Mouse (Mus musculus) MEL (cell line): Measurements from ENCODE around the gene BC048679. TPM values are rescaled to one million over a fixed set of nuclear protein-coding genes. Genes with fewer than 3 reads are reported as not detected.
A peak's percentile ranks its signal among the peaks of the same experiment; 100 is the strongest.

Source experiments
- DNase-seq: peaks from one replicate; pipeline ENCODE4 v3.0.0; 2011; ENCODE audit warnings: low read depth, low spot score
- H3K27ac ChIP-seq: 2 replicates; pipeline ENCODE4 v1.5.1; 2012; ENCODE audit warnings: low read depth, mild to moderate bottlenecking, control low read depth, low read length, moderate library complexity; ENCODE audit not compliant: control insufficient read depth
- H3K27me3 ChIP-seq, 2 experiments: fragments of 150-350 bp in 1 of 2; sonication (generic) in 1 of 2; 2 replicates each; pipeline ENCODE4 v1.6.1; 2012; ENCODE audit warnings: low read length in 2 of 2, mild to moderate bottlenecking in 2 of 2, improper control_type of control experiment in 1 of 2, moderate library complexity in 1 of 2; ENCODE audit not compliant: insufficient read depth in 2 of 2, control insufficient read depth in 1 of 2
- H3K36me3 ChIP-seq, 2 experiments: 2 replicates each; pipeline ENCODE4 v1.6.1; 2012 to 2014; ENCODE audit warnings: low read length in 2 of 2, improper control_type of control experiment in 1 of 2, inconsistent platforms in 1 of 2, mild to moderate bottlenecking in 1 of 2; ENCODE audit not compliant: insufficient read depth in 2 of 2, control insufficient read depth in 1 of 2
- H3K4me1 ChIP-seq, 2 experiments: fragments of 150-350 bp in 1 of 2; sonication (generic) in 1 of 2; 2 replicates each; pipeline ENCODE4 v1.6.1; 2012; ENCODE audit warnings: low read length in 2 of 2, improper control_type of control experiment in 1 of 2, mild to moderate bottlenecking in 1 of 2; ENCODE audit not compliant: insufficient read depth in 2 of 2, control insufficient read depth in 1 of 2
- H3K4me3 ChIP-seq, 2 experiments: fragments of 150-350 bp in 1 of 2; sonication (generic) in 1 of 2; 2 replicates each; pipeline ENCODE4 v1.5.1; 2012; ENCODE audit warnings: low read depth in 2 of 2, low read length in 2 of 2, mild to moderate bottlenecking in 2 of 2, moderate library complexity in 2 of 2, control low read depth in 1 of 2, improper control_type of control experiment in 1 of 2; ENCODE audit not compliant: control insufficient read depth in 1 of 2, insufficient read depth in 1 of 2
- H3K79me2 ChIP-seq: 2 replicates; pipeline ENCODE4 v1.6.1; 2012; ENCODE audit warnings: mild to moderate bottlenecking, low read length, moderate library complexity; ENCODE audit not compliant: control insufficient read depth, poor library complexity, insufficient read depth
- H3K9ac ChIP-seq: 2 replicates; pipeline ENCODE4 v1.6.1; 2012; ENCODE audit warnings: low read depth, mild to moderate bottlenecking, control low read depth, low read length, moderate library complexity; ENCODE audit not compliant: control insufficient read depth, poor library complexity, severe bottlenecking
- H3K9me3 ChIP-seq: fragments of 150-350 bp; sonication (generic); replicated peaks from 2 replicates; pipeline ENCODE4 v1.6.1; 2012; ENCODE audit warnings: mild to moderate bottlenecking, low read length, improper control_type of control experiment, moderate library complexity; ENCODE audit not compliant: insufficient read depth
- CHD1 ChIP-seq: IDR thresholded peaks from 2 replicates; pipeline ENCODE4 v1.6.1; 2012; ENCODE audit warnings: low read depth, mild to moderate bottlenecking, inconsistent platforms, low read length, improper control_type of control experiment
- E2F4 ChIP-seq: IDR thresholded peaks from 2 replicates; pipeline ENCODE4 v1.6.1; 2011; ENCODE audit warnings: low read depth, low read length, improper control_type of control experiment, borderline replicate concordance
- ELF1 ChIP-seq: IDR thresholded peaks from 2 replicates; pipeline ENCODE4 v1.6.1; 2014; ENCODE audit warnings: low read depth, mild to moderate bottlenecking, inconsistent platforms, low read length, improper control_type of control experiment, moderate library complexity
- EP300 ChIP-seq, 2 experiments: IDR thresholded peaks; 2 replicates each; pipeline ENCODE4 v1.6.1; 2011; ENCODE audit warnings: improper control_type of control experiment in 2 of 2, low read length in 2 of 2, low read depth in 1 of 2, mild to moderate bottlenecking in 1 of 2
- GABPA ChIP-seq: IDR thresholded peaks from 2 replicates; pipeline ENCODE4 v1.6.1; 2012; ENCODE audit warnings: low read depth, mild to moderate bottlenecking, inconsistent platforms, low read length, improper control_type of control experiment, moderate library complexity
- HCFC1 ChIP-seq: IDR thresholded peaks from 2 replicates; pipeline ENCODE4 v1.6.1; 2012; ENCODE audit warnings: low read depth, mild to moderate bottlenecking, inconsistent platforms, low read length, improper control_type of control experiment, moderate library complexity
- KAT2A ChIP-seq: conservative IDR thresholded peaks from 2 replicates; pipeline ENCODE4 v1.6.1; 2012; ENCODE audit warnings: low read depth, low read length, improper control_type of control experiment, inconsistent platforms
- MAFK ChIP-seq: IDR thresholded peaks from 2 replicates; pipeline ENCODE4 v1.6.1; 2011; ENCODE audit warnings: low read depth, mild to moderate bottlenecking, low read length, improper control_type of control experiment, borderline replicate concordance
- MAX ChIP-seq: IDR thresholded peaks from 2 replicates; pipeline ENCODE4 v1.6.1; 2011; ENCODE audit warnings: low read length, improper control_type of control experiment
- MAZ ChIP-seq: IDR thresholded peaks from 2 replicates; pipeline ENCODE4 v1.6.1; 2012; ENCODE audit warnings: low read depth, mild to moderate bottlenecking, inconsistent platforms, low read length, improper control_type of control experiment
- MEF2A ChIP-seq: IDR thresholded peaks from 2 replicates; pipeline ENCODE4 v1.6.1; 2014; ENCODE audit warnings: low read depth, mild to moderate bottlenecking, inconsistent platforms, low read length, improper control_type of control experiment; ENCODE audit not compliant: poor library complexity, insufficient replicate concordance, severe bottlenecking; ENCODE audit errors: extremely low read depth
- MYB ChIP-seq: IDR thresholded peaks from 2 replicates; pipeline ENCODE4 v1.6.1; 2011; ENCODE audit warnings: mild to moderate bottlenecking, low read depth, low read length, improper control_type of control experiment
- NRF1 ChIP-seq: IDR thresholded peaks from 2 replicates; pipeline ENCODE4 v1.6.1; 2014; ENCODE audit warnings: low read depth, mild to moderate bottlenecking, inconsistent platforms, low read length, improper control_type of control experiment, moderate library complexity; ENCODE audit not compliant: poor library complexity, insufficient read depth, severe bottlenecking
- POLR2AphosphoS2 ChIP-seq: IDR thresholded peaks from 2 replicates; pipeline ENCODE4 v1.6.1; 2011; ENCODE audit warnings: low read length, improper control_type of control experiment
- POLR2AphosphoS5 ChIP-seq: IDR thresholded peaks from 2 replicates; pipeline ENCODE4 v1.6.1; 2012; ENCODE audit warnings: low read depth, borderline replicate concordance, mild to moderate bottlenecking, inconsistent platforms, low read length, moderate library complexity, mixed read lengths
- RAD21 ChIP-seq: IDR thresholded peaks from 2 replicates; pipeline ENCODE4 v1.6.1; 2011; ENCODE audit warnings: mild to moderate bottlenecking, low read depth, low read length, improper control_type of control experiment
- RCOR1 ChIP-seq: IDR thresholded peaks from 2 replicates; pipeline ENCODE4 v1.6.1; 2012; ENCODE audit warnings: low read depth, mild to moderate bottlenecking, inconsistent platforms, low read length, improper control_type of control experiment
- TAL1 ChIP-seq: IDR thresholded peaks from 2 replicates; pipeline ENCODE4 v1.6.1; 2012; ENCODE audit warnings: mild to moderate bottlenecking, inconsistent platforms, low read length, moderate library complexity, mixed read lengths
- TBP ChIP-seq: IDR thresholded peaks from 2 replicates; pipeline ENCODE4 v1.8.0; 2011; ENCODE audit warnings: low read depth, low read length, improper control_type of control experiment
- UBTF ChIP-seq: IDR thresholded peaks from 2 replicates; pipeline ENCODE4 v1.6.1; 2012; ENCODE audit warnings: low read depth, mild to moderate bottlenecking, inconsistent platforms, low read length, improper control_type of control experiment, moderate library complexity, borderline replicate concordance; ENCODE audit not compliant: insufficient read depth
- USF1 ChIP-seq: IDR thresholded peaks from 2 replicates; pipeline ENCODE4 v1.6.1; 2014; ENCODE audit warnings: low read depth, mild to moderate bottlenecking, inconsistent platforms, low read length, improper control_type of control experiment, moderate library complexity
- USF2 ChIP-seq, 2 experiments: IDR thresholded peaks; 2 replicates each; pipeline ENCODE4 v1.6.1; 2011 to 2012; ENCODE audit warnings: improper control_type of control experiment in 2 of 2, low read length in 2 of 2, borderline replicate concordance in 1 of 2, inconsistent platforms in 1 of 2, low read depth in 1 of 2, mild to moderate bottlenecking in 1 of 2; ENCODE audit not compliant: insufficient read depth in 1 of 2
- ZKSCAN1 ChIP-seq: IDR thresholded peaks from 2 replicates; pipeline ENCODE4 v1.6.1; 2012; ENCODE audit warnings: low read depth, mild to moderate bottlenecking, inconsistent platforms, low read length, improper control_type of control experiment, moderate library complexity
- ZMIZ1 ChIP-seq: IDR thresholded peaks from 2 replicates; pipeline ENCODE4 v1.6.1; 2012; ENCODE audit warnings: low read depth, mild to moderate bottlenecking, inconsistent platforms, low read length, improper control_type of control experiment, moderate library complexity
- ZNF384 ChIP-seq: IDR thresholded peaks from 2 replicates; pipeline ENCODE4 v1.6.1; 2012; ENCODE audit warnings: low read depth, mild to moderate bottlenecking, inconsistent platforms, low read length, improper control_type of control experiment
- polyA plus RNA-seq, 2 experiments: library from polyadenylated mRNA; stranded (reverse) in 1 of 2; unstranded in 1 of 2; fragments of >175 nt in 1 of 2; fragments of >200 nt in 1 of 2; gene quantifications; 2 replicates each; pipeline versions ENCODE4 v1.2.1 to v1.2.4; 2012; ENCODE audit warnings: low replicate concordance in 2 of 2, low read depth in 1 of 2; ENCODE audit not compliant: insufficient read length in 2 of 2, insufficient read depth in 1 of 2, missing spikeins in 1 of 2
- total RNA-seq: library from RNA; depleted of rRNA; stranded (reverse); fragments of 300-350 nt; gene quantifications from 2 replicates; pipeline ENCODE4 v1.2.3, GENCODE M21; 2012

BC048679 gene
- total and polyA plus RNA-seq, 3 experiments = not detected

DNA sequence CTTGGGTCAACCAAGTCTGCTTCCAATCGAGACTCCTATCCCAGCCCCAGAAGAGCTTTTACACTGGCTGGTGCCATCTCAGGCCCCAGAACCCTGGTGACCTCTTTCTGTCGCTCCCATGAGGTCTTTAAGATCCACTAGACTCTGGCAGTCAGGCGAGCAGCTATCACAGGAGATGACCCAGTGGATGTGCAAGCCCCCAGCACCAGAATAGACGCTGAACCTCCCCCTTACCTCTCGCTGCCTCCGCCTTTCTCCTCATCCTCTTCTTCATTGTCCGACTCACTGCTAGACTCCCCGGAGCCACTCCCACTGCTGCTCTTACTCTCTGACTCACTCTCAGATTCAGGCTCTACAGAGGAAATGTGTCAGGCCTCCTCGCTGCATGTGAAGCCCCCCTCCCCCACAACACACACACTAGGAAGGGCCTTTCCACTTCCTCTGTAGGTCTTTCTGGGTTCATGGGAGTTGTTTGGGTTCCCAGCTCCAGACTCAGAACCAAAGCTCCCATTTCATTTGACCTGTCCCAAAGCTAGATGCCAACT, 33.1 kb downstream of the BC048679 start:
- H3K79me2 ChIP-seq = no peaks in the 10 kb centered on the region
- DNase-seq = no peak
- H3K27me3 ChIP-seq = peaks cover 0 to 2% of the 10 kb centered on the region in 2 experiments; a peak in 2 of 4 replicates
- H3K27ac ChIP-seq = no peak overlapping the region
- H3K4me3 ChIP-seq = no peak overlapping the region
- H3K9ac ChIP-seq = no peak overlapping the region
- H3K9me3 ChIP-seq = no peaks in the 10 kb centered on the region
- no peaks in the 10 kb centered on the region for H3K4me1 ChIP-seq
- TF ChIP-seq CHD1 (no peak), KAT2A (no peak), RCOR1 (no peak), USF2 (IDR thresholded peaks at IDR 0.05; ENCODE audit: borderline replicate concordance in 1 of 2, insufficient read depth in 1 of 2, low read depth in 1 of 2, low read length in 2 of 2) (no peak), MAFK (no peak), TBP (no peak), MAX (no peak), ZKSCAN1 (no peak), TAL1 (no peak), HCFC1 (no peak), EP300 (IDR thresholded peaks at IDR 0.05; ENCODE audit: low read depth in 1 of 2, low read length in 2 of 2) (no peak), ZNF384 (no peak), UBTF (no peak), MYB (no peak), E2F4 (no peak), GABPA (no peak), MEF2A (no peak), POLR2AphosphoS2 (no peak)
- no peaks in the 10 kb centered on the region for H3K36me3 ChIP-seq

DNA sequence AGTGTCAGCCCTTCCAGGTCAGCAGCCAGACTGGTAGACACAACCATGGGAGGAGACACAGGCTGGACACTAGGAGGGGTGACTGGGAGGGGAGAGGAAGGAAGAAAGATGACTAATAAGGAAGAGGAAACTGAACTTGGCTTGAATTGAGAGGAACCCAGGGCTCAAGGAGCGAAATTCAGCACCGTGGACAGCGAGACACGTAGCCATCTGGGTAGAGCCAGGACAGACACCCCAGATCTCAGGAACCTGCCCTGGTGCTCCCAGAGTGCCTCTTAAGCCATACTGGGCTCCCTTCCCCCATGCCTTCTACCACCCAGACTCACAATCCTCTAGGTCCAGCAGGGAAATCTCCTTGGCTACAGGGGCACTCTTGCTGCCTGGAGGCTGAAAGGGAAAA, 34.0 kb downstream of the BC048679 start:
- Histone ChIP-seq H3K27ac (no peak overlapping the region), H3K9ac (no peak overlapping the region), H3K79me2 (no peaks in the 10 kb centered on the region), H3K36me3 (no peaks in the 10 kb centered on the region), H3K4me3 (no peak overlapping the region), H3K27me3 (peaks cover 0 to 2% of the 10 kb centered on the region in 2 experiments; a peak in 2 of 4 replicates), H3K9me3 (no peaks in the 10 kb centered on the region), H3K4me1 (no peaks in the 10 kb centered on the region)
- peak; percentile 57 for DNase-seq
- no peak for TF ChIP-seq ZMIZ1
- no peak for TF ChIP-seq TBP
- TF ChIP-seq UBTF = no peak
- TF ChIP-seq POLR2AphosphoS5 = no peak
- no peak for TF ChIP-seq MAZ
- TF ChIP-seq RAD21 = no peak
- TF ChIP-seq NRF1 = no peak
- TF ChIP-seq ZNF384 = no peak
- TF ChIP-seq ELF1 = no peak
- TF ChIP-seq TAL1 = no peak
- no peak for TF ChIP-seq EP300 (IDR thresholded peaks at IDR 0.05; ENCODE audit: low read depth in 1 of 2, low read length in 2 of 2)
- TF ChIP-seq ZKSCAN1 = no peak
- TF ChIP-seq USF1 = no peak
